Mouse (Mus musculus) hindbrain, embryonic 16.5 days (tissue): Measurements from ENCODE around the gene 2200002D01Rik. TPM values are rescaled to one million over a fixed set of nuclear protein-coding genes. Genes with fewer than 3 reads are reported as not detected.

ENCODE experiments used
- ATAC-seq: fragments of 200-750 bp; cut with Nextera tagmentation; 2 replicates; pipeline ENCODE4 v1.8.0; 2017; ENCODE audit warnings: moderate TSS enrichment, moderate library complexity
- H3K27ac ChIP-seq: fragments of 300-500 bp; sonication (generic); 2 replicates; pipeline ENCODE4 v1.5.1; 2014; ENCODE audit warnings: low read depth, mild to moderate bottlenecking, control low read depth, low read length, moderate library complexity
- H3K27me3 ChIP-seq: fragments of 300-500 bp; sonication (generic); replicated peaks from 2 replicates; pipeline ENCODE4 v1.6.1; 2014; ENCODE audit warnings: low read length; ENCODE audit not compliant: control insufficient read depth, insufficient read depth
- H3K36me3 ChIP-seq: fragments of 300-500 bp; sonication (generic); 2 replicates; pipeline ENCODE4 v1.6.1; 2014; ENCODE audit warnings: mild to moderate bottlenecking, low read length, moderate library complexity, mixed read lengths; ENCODE audit not compliant: control insufficient read depth, insufficient read depth
- H3K4me1 ChIP-seq: fragments of 300-500 bp; sonication (generic); 2 replicates; pipeline ENCODE4 v1.6.1; 2014; ENCODE audit warnings: low read depth, low read length; ENCODE audit not compliant: control insufficient read depth, insufficient read depth
- H3K4me2 ChIP-seq: fragments of 300-500 bp; sonication (generic); 2 replicates; pipeline ENCODE4 v1.6.1; 2014; ENCODE audit warnings: mild to moderate bottlenecking, low read length, control low read depth, moderate library complexity
- H3K4me3 ChIP-seq: fragments of 300-500 bp; sonication (generic); 2 replicates; pipeline ENCODE4 v1.5.1; 2014; ENCODE audit warnings: mild to moderate bottlenecking, low read length, control low read depth, moderate library complexity
- H3K9ac ChIP-seq: fragments of 300-500 bp; sonication (generic); 2 replicates; pipeline ENCODE4 v1.6.1; 2014; ENCODE audit warnings: low read depth, mild to moderate bottlenecking, control low read depth, low read length, moderate library complexity
- H3K9me3 ChIP-seq: fragments of 300-500 bp; sonication (generic); 2 replicates; pipeline ENCODE4 v1.6.1; 2014; ENCODE audit warnings: mild to moderate bottlenecking, low read length, moderate library complexity; ENCODE audit not compliant: control insufficient read depth
- WGBS: fragments of 180-500 bp; shearing (Covaris S2); extraction: QIAGEN DNeasy Blood & Tissue Kit; methylation state at CpG from one replicate; pipeline ENCODE4 v1.1.7; 2014; 5-methylcytosine and 5-hydroxymethylcytosine counted together
- polyA plus RNA-seq: library from polyadenylated mRNA; unstranded; fragments of >200 nt; fragmentation: Nextera tagmentation; extraction: Ambion mirVana; gene quantifications from 2 replicates; pipeline ENCODE4 v1.2.1, GENCODE M21; 2015

Gene 2200002D01Rik
- polyA plus RNA-seq, 1 experiment from 2014 or later: 1.9 TPM

DNA sequence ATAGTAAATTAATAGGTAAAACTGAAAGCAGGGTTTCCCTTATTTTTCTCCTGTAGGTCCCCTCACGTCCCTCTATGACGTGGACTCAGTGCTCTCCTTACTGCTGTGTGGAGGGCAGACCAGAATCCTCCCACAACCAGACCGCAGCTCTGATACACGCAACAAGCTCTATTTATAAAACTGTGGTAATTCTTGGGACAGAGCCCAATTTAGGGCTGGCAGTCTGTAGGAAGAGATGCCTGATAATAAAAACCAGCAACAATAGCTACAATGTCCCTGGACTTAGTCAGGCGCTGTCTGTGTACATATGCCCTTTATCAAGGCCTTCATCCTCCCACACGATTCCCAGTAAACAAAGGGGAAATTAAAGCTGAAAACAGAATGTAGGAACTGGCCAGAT is 14.5 kb downstream of the 2200002D01Rik start:
- H3K9ac ChIP-seq: no peak overlapping the region
- 64% methylated on average over 6 of the region's 6 CpGs for WGBS
- no peak overlapping the region for H3K27ac ChIP-seq
- H3K4me3 ChIP-seq: no peak overlapping the region
- peaks cover 9% of the 10 kb centered on the region for H3K4me1 ChIP-seq
- H3K4me2 ChIP-seq: no peak overlapping the region
- H3K36me3 ChIP-seq: no peaks in the 10 kb centered on the region
- ATAC-seq: no peak
- H3K27me3 ChIP-seq: peaks cover 15% of the 10 kb centered on the region
- no peaks in the 10 kb centered on the region for H3K9me3 ChIP-seq

DNA sequence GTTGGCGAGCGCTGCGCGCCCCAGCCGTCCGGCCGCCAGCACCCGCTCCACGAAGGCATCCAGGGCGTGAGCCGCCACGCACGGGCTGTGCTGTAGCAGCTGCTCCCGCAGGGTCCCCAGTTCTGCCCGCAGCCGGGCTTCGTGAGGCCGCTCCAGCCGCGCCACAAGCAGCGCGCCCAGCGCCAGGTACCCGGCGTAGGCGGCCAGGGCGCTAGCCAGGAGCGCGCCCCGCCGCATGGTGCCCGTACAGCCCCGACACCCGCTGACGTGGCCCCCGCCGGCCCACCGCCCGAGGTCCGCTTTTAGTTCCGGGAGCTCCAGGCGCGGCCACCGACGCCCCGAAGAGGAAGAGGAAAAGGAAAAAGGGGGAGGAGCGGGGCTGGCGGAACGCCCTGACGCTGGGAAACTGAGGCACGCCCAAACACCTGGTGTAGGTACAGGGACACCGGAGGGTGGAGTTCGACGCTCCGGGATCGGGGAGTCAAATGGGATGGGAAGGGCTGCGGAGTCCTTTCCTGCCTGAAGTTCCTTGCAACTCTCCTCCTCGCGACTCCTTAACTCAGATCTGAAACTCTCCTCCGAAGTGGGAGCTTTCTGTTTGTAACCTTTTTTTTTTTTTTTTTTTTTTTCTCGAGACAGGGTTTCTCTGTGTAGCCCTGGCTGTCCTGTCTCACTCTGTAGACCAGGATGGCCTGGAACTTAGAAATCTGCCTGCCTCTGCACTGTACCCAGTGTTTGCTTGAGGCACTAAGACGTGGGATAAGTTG is 15.8 kb downstream of the 2200002D01Rik start, which contains the start of gene Kcnk6:
Gene Kcnk6 (minus strand): TSS at position 269 of the 767 bp plus-strand sequence.
- Histone ChIP-seq H3K27me3 (peaks cover 15% of the 10 kb centered on the region), H3K4me1 (peaks cover 7% of the 10 kb centered on the region), H3K4me2 (peak within 1 kb of the TSS; percentile 93), H3K27ac (no peak within 1 kb of the TSS), H3K4me3 (peak within 1 kb of the TSS; percentile 52), H3K9ac (peak within 1 kb of the TSS; percentile 65), H3K9me3 (no peaks in the 10 kb centered on the region), H3K36me3 (no peaks in the 10 kb centered on the region)
- 2% methylated on average over 51 of the region's 62 CpGs for WGBS
- peak; percentile 44; the same call in 1 of the 2 replicates for ATAC-seq

DNA sequence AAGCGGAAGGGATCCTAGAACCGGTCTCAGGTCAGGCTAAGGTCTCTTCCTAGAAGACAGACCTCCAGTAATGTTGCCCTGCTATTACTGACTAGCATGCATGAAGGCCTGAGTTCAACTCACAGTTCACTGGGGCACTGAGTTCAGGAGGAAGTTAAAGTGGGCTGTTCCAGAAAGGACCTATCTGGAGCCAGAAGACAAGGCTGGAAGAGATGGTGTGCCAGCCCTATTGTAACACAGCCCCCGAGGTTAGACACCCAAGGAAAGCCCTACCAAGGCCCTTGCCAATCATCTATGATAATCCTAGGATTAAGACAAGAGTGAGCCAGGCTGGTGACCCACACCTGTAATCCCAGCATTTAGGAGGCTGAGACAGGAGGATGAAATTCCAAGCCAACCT is 16.7 kb downstream of the 2200002D01Rik start:
- Histone ChIP-seq H3K27me3 (peaks cover 15% of the 10 kb centered on the region), H3K4me2 (no peak overlapping the region; the same call in 1 of the 2 replicates), H3K9ac (no peak overlapping the region), H3K4me1 (peaks cover 7% of the 10 kb centered on the region), H3K4me3 (no peak overlapping the region; the same call in 1 of the 2 replicates), H3K9me3 (no peaks in the 10 kb centered on the region), H3K27ac (no peak overlapping the region), H3K36me3 (no peaks in the 10 kb centered on the region)
- WGBS: 57% methylated on average over 3 of the region's 3 CpGs
- no peak for ATAC-seq

DNA sequence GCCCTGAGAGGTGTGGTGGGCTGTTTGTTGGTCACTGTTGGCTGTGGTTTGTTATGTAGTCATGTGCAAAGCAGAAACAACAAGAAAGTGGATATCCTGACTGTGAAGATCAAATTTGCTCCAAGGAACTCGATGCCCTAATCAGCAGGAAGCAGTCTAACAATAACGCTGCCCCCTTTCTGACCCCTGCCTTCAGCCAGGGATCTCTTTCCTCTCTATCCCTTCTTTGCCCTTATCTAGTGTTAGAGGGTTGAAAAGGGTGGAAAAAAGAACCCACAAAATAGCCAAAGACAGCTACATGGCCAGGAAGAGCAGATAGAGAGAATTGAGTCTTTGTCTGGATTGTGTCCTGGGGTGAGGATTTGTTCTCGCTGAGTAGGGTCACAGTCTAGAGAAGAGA is 17.7 kb downstream of the 2200002D01Rik start:
- 23% methylated on average over 3 of the region's 3 CpGs for WGBS
- peaks cover 15% of the 10 kb centered on the region for H3K27me3 ChIP-seq

DNA sequence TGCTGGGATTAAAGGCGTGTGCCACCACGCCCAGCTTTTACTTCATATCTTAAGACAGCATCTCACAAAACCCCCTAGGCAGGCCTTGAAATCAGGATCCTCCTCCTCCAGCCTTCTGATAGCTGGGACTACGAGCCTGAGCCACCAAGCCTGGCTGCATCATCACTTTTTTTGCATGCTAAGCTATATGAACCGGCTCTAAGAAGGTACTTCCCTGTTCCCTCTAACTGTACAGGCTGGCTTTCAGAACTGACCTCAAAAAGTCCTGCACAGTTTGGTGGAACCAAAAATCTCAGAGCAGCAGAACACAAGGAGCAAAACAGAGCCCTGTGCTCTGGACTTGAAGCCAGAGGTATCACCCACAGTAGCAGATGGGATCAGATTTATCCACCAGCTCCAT is 20.1 kb downstream of the 2200002D01Rik start:
- H3K4me2 ChIP-seq: no peak overlapping the region
- no peak overlapping the region for H3K4me3 ChIP-seq
- no peaks in the 10 kb centered on the region for H3K9me3 ChIP-seq
- WGBS: 70% methylated on average over 4 of the region's 4 CpGs
- H3K27me3 ChIP-seq: peaks cover 10% of the 10 kb centered on the region
- ATAC-seq: no peak
- no peak overlapping the region for H3K27ac ChIP-seq
- H3K9ac ChIP-seq: no peak overlapping the region
- no peaks in the 10 kb centered on the region for H3K36me3 ChIP-seq
- H3K4me1 ChIP-seq: peaks cover 15% of the 10 kb centered on the region

More for the DNA sequence above, 17.7 kb downstream of the 2200002D01Rik start:
- H3K9ac ChIP-seq: no peak overlapping the region
- H3K9me3 ChIP-seq: no peaks in the 10 kb centered on the region
- ATAC-seq: no peak
- no peak overlapping the region for H3K4me3 ChIP-seq
- no peaks in the 10 kb centered on the region for H3K36me3 ChIP-seq
- peaks cover 7% of the 10 kb centered on the region for H3K4me1 ChIP-seq
- H3K4me2 ChIP-seq: no peak overlapping the region
- no peak overlapping the region for H3K27ac ChIP-seq

DNA sequence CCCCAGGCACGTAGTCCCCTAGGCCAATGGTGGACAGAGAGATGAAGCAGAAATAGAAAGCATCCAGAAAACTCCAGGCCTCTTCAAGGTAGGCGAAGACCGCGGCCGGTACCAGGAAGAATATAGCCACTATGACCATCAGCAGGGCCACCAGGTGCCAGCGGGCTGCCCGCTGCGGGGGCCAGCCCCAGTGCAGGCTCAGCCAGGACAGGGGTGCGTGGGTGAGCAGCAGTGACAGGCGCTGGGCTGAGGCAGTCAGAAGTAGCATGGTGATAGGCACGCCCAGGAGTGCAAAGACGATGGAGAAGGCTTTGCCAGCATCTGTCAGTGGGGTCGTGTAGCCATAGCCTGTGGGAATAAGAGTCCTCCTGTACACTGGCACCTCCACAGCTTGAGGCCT is 22.7 kb downstream of the 2200002D01Rik start:
- peak overlapping the region; percentile 50 for H3K4me2 ChIP-seq
- no peaks in the 10 kb centered on the region for H3K9me3 ChIP-seq
- H3K36me3 ChIP-seq: no peaks in the 10 kb centered on the region
- H3K4me1 ChIP-seq: peaks cover 8% of the 10 kb centered on the region
- no peak overlapping the region for H3K27ac ChIP-seq
- ATAC-seq: peak; percentile 51
- H3K4me3 ChIP-seq: peak overlapping the region; percentile 10; the same call in 1 of the 2 replicates
- H3K9ac ChIP-seq: peak overlapping the region; percentile 23; the same call in 1 of the 2 replicates
- WGBS: 71% methylated on average over 13 of the region's 13 CpGs
- no peaks in the 10 kb centered on the region; the same call in 1 of the 2 replicates for H3K27me3 ChIP-seq

DNA sequence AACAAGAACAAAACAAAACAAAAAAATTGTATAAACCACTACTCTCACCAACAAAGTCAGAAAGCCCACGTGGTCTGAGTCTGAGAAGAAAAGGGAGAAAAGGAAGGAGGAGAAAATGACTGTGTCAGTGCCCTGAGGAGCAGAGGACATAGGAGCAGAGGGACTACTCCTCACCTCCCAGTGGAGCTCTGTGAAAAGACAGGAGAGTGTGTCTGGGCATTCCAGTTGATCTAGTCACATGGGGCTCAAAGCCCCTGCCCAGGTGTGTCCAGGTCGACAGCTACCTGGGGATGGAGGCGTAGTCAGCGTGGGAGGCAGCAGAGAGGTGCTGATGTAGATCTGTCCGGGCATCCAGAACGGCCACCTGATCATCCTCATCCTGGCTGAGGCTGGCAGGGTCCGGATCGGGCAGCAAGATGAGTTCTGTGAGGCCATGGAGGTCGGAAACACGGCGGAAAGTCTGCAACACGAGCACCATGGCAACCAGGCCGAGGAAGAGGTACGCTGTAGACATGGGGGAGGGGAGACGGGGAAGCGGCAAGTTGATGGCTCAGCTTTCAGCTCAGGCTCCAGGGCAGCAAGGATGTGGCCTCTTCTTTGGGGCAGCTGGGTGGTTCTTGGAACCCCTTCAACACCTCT is 23.4 kb downstream of the 2200002D01Rik start:
- H3K4me2 ChIP-seq: peak overlapping the region; percentile 50
- whole genome bisulfite sequencing: 12% methylated on average over 16 of the region's 16 CpGs
- peak; percentile 78 for ATAC-seq
- peaks cover 3% of the 10 kb centered on the region; the same call in 1 of the 2 replicates for H3K9me3 ChIP-seq
- H3K27me3 ChIP-seq: no peaks in the 10 kb centered on the region
- peak overlapping the region; percentile 58 for H3K9ac ChIP-seq
- H3K27ac ChIP-seq: no peak overlapping the region
- peaks cover 8% of the 10 kb centered on the region for H3K4me1 ChIP-seq
- no peaks in the 10 kb centered on the region for H3K36me3 ChIP-seq
- peak overlapping the region; percentile 10; the same call in 1 of the 2 replicates for H3K4me3 ChIP-seq

DNA sequence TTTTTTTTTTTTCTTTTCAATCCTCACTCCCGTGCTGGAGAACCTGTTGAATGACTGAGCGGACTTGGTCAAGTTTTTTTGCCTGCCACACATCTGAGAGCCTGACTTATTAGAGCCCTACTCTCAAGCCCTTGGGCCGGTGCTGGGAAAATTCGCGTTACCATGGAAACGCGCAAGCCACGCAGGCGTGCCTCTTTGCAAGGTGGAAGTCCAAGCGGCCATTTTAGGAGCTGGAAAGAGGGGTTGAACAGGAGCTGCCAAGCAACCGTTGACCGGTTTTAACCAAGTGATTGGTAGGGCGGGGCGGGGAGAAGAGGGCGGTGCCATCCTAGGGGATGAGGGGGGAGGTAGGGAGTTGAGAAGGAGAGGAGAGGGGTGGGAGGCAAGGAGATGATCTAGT is 33.4 kb downstream of the 2200002D01Rik start:
- H3K9me3 ChIP-seq: no peaks in the 10 kb centered on the region
- no peak overlapping the region for H3K4me3 ChIP-seq
- 41% methylated on average over 15 of the region's 15 CpGs for WGBS
- no peak overlapping the region for H3K27ac ChIP-seq
- ATAC-seq: no peak
- H3K4me2 ChIP-seq: no peak overlapping the region
- H3K4me1 ChIP-seq: peaks cover 12% of the 10 kb centered on the region
- no peaks in the 10 kb centered on the region for H3K36me3 ChIP-seq
- H3K27me3 ChIP-seq: no peaks in the 10 kb centered on the region
- H3K9ac ChIP-seq: no peak overlapping the region

DNA sequence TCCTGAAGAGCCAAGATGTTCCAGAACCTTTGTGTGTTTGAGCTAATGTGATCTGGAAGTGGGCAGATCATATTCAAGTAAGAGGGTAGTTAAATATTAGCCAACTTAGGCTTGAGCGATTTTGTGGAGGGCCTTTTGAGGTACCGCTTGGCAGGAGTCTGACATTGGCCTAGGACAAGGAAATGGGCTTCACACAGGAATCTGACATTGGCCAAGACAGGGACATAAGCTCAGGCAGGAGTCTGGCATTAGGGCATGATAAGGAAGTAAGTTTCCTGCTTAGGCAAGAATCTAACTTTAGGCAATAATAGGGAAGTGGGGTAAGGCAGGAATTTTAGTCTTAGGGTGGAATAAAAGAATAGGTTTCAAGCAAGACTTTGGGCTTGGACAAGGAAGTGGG is 34.0 kb downstream of the 2200002D01Rik start:
- peaks cover 12% of the 10 kb centered on the region for H3K4me1 ChIP-seq
- H3K4me2 ChIP-seq: no peak overlapping the region; the same call in 1 of the 2 replicates
- no peaks in the 10 kb centered on the region for H3K27me3 ChIP-seq
- 57% methylated on average over 2 of the region's 2 CpGs for WGBS
- no peaks in the 10 kb centered on the region for H3K36me3 ChIP-seq
- ATAC-seq: no peak; the same call in 1 of the 2 replicates
- no peak overlapping the region for H3K9ac ChIP-seq
- H3K27ac ChIP-seq: no peak overlapping the region
- no peaks in the 10 kb centered on the region for H3K9me3 ChIP-seq
- H3K4me3 ChIP-seq: no peak overlapping the region
